Mouse (Mus musculus) ES-Bruce4 (cell line): ENCODE results near the gene 1700113H08Rik.

Experiments
- CTCF ChIP-seq: IDR thresholded peaks from one replicate; pipeline ENCODE4 v1.8.1; 2011; ENCODE audit warnings: low read depth, low read length
- EP300 ChIP-seq: IDR thresholded peaks from 2 replicates; pipeline ENCODE4 v1.6.1; 2011; ENCODE audit warnings: low read depth, low read length; ENCODE audit not compliant: insufficient read depth
- POLR2A ChIP-seq: IDR thresholded peaks from one replicate; pipeline ENCODE4 v1.8.1; 2011; ENCODE audit warnings: low read length; ENCODE audit not compliant: insufficient read depth

GRCm38 (mm10) chr10:87098722-87099121, 40.9 kb downstream of the 1700113H08Rik start:
- TF ChIP-seq CTCF (no peak), POLR2A (no peak), EP300 (no peak)
